9 mouse cellular contexts compared by ENCODE assay signal in the genomic region with DNA sequence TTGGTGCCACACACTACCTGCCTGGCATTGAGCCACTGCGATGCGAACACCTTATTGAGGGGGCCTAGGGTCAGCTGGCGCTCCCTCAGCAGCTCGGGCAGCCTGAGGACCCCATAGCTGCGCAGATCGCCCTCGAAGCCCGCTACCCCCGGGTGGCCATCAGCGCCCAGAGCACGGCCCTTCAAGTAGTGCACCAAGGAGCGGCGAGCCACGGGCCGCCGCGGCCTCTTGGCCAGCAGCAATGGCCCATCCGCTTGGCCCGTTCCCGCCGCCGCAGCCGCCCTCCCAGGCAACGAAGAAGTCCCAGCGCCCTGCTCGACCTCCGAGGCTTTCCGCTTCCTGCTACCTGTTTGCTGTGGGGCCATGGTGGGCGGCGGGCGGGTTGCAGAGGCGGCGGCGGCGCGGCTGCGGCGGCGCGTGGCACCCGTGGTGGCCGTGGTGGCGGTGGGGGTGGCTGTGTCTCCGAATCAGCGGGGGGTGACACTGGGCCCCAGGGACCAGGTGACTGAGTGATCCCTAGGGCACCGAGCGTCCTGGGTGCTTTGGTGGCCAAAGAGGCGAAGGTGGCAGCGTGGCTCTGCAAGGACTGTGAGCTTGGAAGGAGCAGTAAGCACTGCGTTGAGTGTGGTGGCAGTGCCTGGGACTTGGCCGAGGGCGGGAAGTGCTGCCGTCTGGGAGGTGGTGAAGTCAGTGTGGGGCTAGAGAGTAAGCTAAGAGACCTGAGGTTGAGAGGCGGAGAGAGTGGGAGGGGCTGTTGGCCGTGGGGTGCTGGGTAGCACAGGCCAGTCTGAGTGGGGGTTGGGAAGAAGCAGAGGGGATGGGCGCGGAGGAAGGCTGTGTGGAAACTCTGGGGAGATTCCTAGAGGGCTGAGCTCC. TPM values are rescaled to one million over a fixed set of nuclear protein-coding genes. Genes with fewer than 3 reads are reported as not detected.
DNase-seq lines count a peak whose midpoint lies in the region; ATAC-seq lines count a peak whose summit lies in the region.
"Had no signal": no experiment of that assay in that cellular context is flagged by ENCODE, and none has a peak within 500 bp of the region (broad histone marks: within the 10 kb centered on the region; RNA-seq: fewer than 3 reads in every experiment).

A gene (minus strand): TSS at position 697 of the 876 bp plus-strand sequence.

- H3K36me3 ChIP-seq in heart, embryonic 16.5 days (ENCODE audit: control insufficient read depth, insufficient read depth) = no peaks in the 10 kb centered on the region
- H3K36me3 ChIP-seq in midbrain, embryonic 15.5 days (replicated peaks) = no peaks in the 10 kb centered on the region

- no peaks in the 10 kb centered on the region for H3K9me3 ChIP-seq in heart, embryonic 16.5 days (replicated peaks; ENCODE audit: control insufficient read depth, low read length)
- H3K9me3 ChIP-seq in midbrain, embryonic 15.5 days = no peaks in the 10 kb centered on the region

- H3K9ac ChIP-seq in heart, embryonic 16.5 days (ENCODE audit: low read length) = peak within 1 kb of the TSS; percentile 65
- peak within 1 kb of the TSS; percentile 53 for H3K9ac ChIP-seq in midbrain, embryonic 15.5 days

- H3K27ac ChIP-seq in heart, embryonic 16.5 days (ENCODE audit: low read length) = no peak within 1 kb of the TSS
- H3K27ac ChIP-seq in midbrain, embryonic 15.5 days = no peak within 1 kb of the TSS
- H3K27ac ChIP-seq: macrophage had no signal

- peak; percentile 3 for DNase-seq in lung, adult 18-20 months
- DNase-seq in lung, postnatal 14 days = no peak
- DNase-seq in embryo, embryonic 10.5 days (ENCODE audit: low spot score) = peak; percentile 49
- peak; percentile 22 to 25 for DNase-seq in left cerebral cortex, postnatal 36 days (ENCODE audit: low spot score in 2 of 2)
- DNase-seq in urinary bladder, adult 2 months (ENCODE audit: low spot score) = no peak

- ATAC-seq in heart, embryonic 16.5 days (replicated peaks; ENCODE audit: extremely low read depth, insufficient read depth, low FRiP score) = peak; percentile 81
- ATAC-seq in midbrain, embryonic 15.5 days (replicated peaks) = peak; percentile 94
- ATAC-seq in erythroblast, adult 5-6 weeks (replicated peaks; ENCODE audit: low FRiP score, poor library complexity, severe bottlenecking) = no peak

- peak within 1 kb of the TSS; percentile 82 for H3K4me2 ChIP-seq in heart, embryonic 16.5 days (ENCODE audit: low read depth, low read length)
- peak within 1 kb of the TSS; percentile 65 for H3K4me2 ChIP-seq in midbrain, embryonic 15.5 days

- 12% methylated on average over 55 of the region's 57 CpGs for WGBS in heart, embryonic 16.5 days
- WGBS in midbrain, embryonic 15.5 days = 28% methylated on average over 54 of the region's 57 CpGs

- no peaks in the 10 kb centered on the region for H3K27me3 ChIP-seq in heart, embryonic 16.5 days (ENCODE audit: control insufficient read depth, insufficient read depth, low read length)
- H3K27me3 ChIP-seq in midbrain, embryonic 15.5 days (replicated peaks) = no peaks in the 10 kb centered on the region

- H3K4me3 ChIP-seq in heart, embryonic 16.5 days (ENCODE audit: low read length) = peak within 1 kb of the TSS; percentile 58
- H3K4me3 ChIP-seq in midbrain, embryonic 15.5 days = peak within 1 kb of the TSS; percentile 54

- intact Hi-C loops in left cerebral cortex, postnatal 36 days (cut with DNase I) = no loop called here

- no peaks in the 10 kb centered on the region for H3K4me1 ChIP-seq in heart, embryonic 16.5 days (ENCODE audit: control insufficient read depth, insufficient read depth, low read length)
- H3K4me1 ChIP-seq in midbrain, embryonic 15.5 days = no peaks in the 10 kb centered on the region

RNA-seq across cellular contexts. Expression of the gene that starts here (rescaled TPM):
- 0.56 and 0.77 TPM in 2 replicates for polyA plus RNA-seq in heart, embryonic 16.5 days (2015; fragmentation: Nextera tagmentation; extraction: Ambion mirVana)
- 1 to 10 TPM; 1.6 to 1.7 TPM for total RNA-seq in left cerebral cortex, postnatal 36 days (2021)
- 1.7 TPM in 2 replicates for polyA plus RNA-seq in midbrain, embryonic 15.5 days (2015; fragmentation: Nextera tagmentation; extraction: Ambion mirVana)
- total RNA-seq in erythroblast, adult 5-6 weeks (2015; ENCODE audit: low replicate concordance) = not detected in 2 replicates
- not detected in 2 replicates for total RNA-seq in erythroblast, adult 5-6 weeks (2017; ENCODE audit: low replicate concordance)
- polyA plus RNA-seq in urinary bladder, adult 2 months (2012; rRNA removed) = 0.18 TPM in 2 replicates
- polyA plus RNA-seq: macrophage had no signal

Comparison
In these comparisons a context has a peak if more than half of its experiments do, and no peak if none do; other contexts are left out.
1. DNase-seq: peak in lung, adult 18-20 months (2 of 2), embryo, embryonic 10.5 days (single experiment) and left cerebral cortex, postnatal 36 days (2 of 2); none in lung, postnatal 14 days (single experiment) and urinary bladder, adult 2 months (single experiment).
2. Peak in ATAC-seq, H3K4me3 ChIP-seq, H3K9ac ChIP-seq and H3K4me2 ChIP-seq in heart, embryonic 16.5 days; RNA of the gene not detected or under 1 TPM.